Mouse (Mus musculus): ENCODE measurements around the gene Vmn1r226.

Vmn1r226 gene

DNA sequence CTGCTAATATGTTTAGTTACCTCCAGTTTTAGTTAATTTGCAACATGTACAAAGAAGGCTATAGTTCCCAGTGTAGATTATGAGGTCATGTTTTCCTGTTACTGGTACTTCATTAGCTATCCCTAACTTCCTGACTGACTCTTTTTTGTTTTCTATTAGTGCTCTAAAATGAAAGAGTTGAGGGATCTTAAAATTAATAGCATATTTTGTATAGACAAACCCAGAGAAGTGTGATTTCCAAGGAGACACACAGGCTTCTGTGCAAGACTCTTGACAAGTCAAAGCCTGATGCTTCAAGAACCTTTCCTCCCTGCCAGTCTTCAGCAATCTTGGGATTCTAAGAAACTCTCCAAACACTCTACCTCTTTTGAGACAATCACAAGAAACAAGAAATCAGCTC is at the start of gene Vmn1r226:
Gene Vmn1r226, plus strand, starts transcription at position 301 of the 400 bp plus-strand sequence.
- no peak for DNase-seq

DNA sequence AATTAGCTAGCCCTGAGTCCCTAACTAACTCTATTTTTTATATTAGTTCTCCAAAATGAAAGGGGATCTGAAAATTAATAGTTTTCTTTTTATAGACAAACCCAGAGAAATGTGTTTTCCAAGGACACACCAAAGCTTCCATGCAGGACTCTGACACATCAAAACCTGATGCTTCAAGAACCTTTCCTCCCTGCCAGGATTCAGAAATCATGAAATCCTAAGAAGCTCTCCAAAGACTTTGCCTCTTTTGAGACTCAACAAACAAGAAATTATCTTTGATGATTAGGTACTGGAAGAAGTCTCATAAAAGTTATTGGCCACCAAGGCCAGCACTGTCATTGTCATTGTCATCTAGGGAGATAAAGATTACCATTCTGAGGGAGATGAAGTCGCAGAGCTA is 46.9 kb downstream of the Vmn1r226 start, which contains the start of gene Vmn1r227:
Gene Vmn1r227, plus strand, starts transcription at position 301 of the 400 bp plus-strand sequence.
- DNase-seq = no peak
